Mouse (Mus musculus) MEL (cell line): ENCODE results near the gene Cnih1. TPM values are rescaled to one million over a fixed set of nuclear protein-coding genes. Genes with fewer than 3 reads are reported as not detected.

Experiments used
- DNase-seq: peaks from one replicate; pipeline ENCODE4 v3.0.0; 2011; ENCODE audit warnings: low read depth, low spot score
- H3K27ac ChIP-seq: 2 replicates; pipeline ENCODE4 v1.5.1; 2012; ENCODE audit warnings: low read depth, mild to moderate bottlenecking, control low read depth, low read length, moderate library complexity; ENCODE audit not compliant: control insufficient read depth
- H3K27me3 ChIP-seq, 2 experiments: fragments of 150-350 bp in 1 of 2; sonication (generic) in 1 of 2; 2 replicates each; pipeline ENCODE4 v1.6.1; 2012; ENCODE audit warnings: low read length in 2 of 2, mild to moderate bottlenecking in 2 of 2, improper control_type of control experiment in 1 of 2, moderate library complexity in 1 of 2; ENCODE audit not compliant: insufficient read depth in 2 of 2, control insufficient read depth in 1 of 2
- H3K36me3 ChIP-seq, 2 experiments: 2 replicates each; pipeline ENCODE4 v1.6.1; 2012 to 2014; ENCODE audit warnings: low read length in 2 of 2, improper control_type of control experiment in 1 of 2, inconsistent platforms in 1 of 2, mild to moderate bottlenecking in 1 of 2; ENCODE audit not compliant: insufficient read depth in 2 of 2, control insufficient read depth in 1 of 2
- H3K4me1 ChIP-seq, 2 experiments: fragments of 150-350 bp in 1 of 2; sonication (generic) in 1 of 2; 2 replicates each; pipeline ENCODE4 v1.6.1; 2012; ENCODE audit warnings: low read length in 2 of 2, improper control_type of control experiment in 1 of 2, mild to moderate bottlenecking in 1 of 2; ENCODE audit not compliant: insufficient read depth in 2 of 2, control insufficient read depth in 1 of 2
- H3K4me3 ChIP-seq, 2 experiments: fragments of 150-350 bp in 1 of 2; sonication (generic) in 1 of 2; 2 replicates each; pipeline ENCODE4 v1.5.1; 2012; ENCODE audit warnings: low read depth in 2 of 2, low read length in 2 of 2, mild to moderate bottlenecking in 2 of 2, moderate library complexity in 2 of 2, control low read depth in 1 of 2, improper control_type of control experiment in 1 of 2; ENCODE audit not compliant: control insufficient read depth in 1 of 2, insufficient read depth in 1 of 2
- H3K79me2 ChIP-seq: 2 replicates; pipeline ENCODE4 v1.6.1; 2012; ENCODE audit warnings: mild to moderate bottlenecking, low read length, moderate library complexity; ENCODE audit not compliant: control insufficient read depth, poor library complexity, insufficient read depth
- H3K9ac ChIP-seq: 2 replicates; pipeline ENCODE4 v1.6.1; 2012; ENCODE audit warnings: low read depth, mild to moderate bottlenecking, control low read depth, low read length, moderate library complexity; ENCODE audit not compliant: control insufficient read depth, poor library complexity, severe bottlenecking
- H3K9me3 ChIP-seq: fragments of 150-350 bp; sonication (generic); replicated peaks from 2 replicates; pipeline ENCODE4 v1.6.1; 2012; ENCODE audit warnings: mild to moderate bottlenecking, low read length, improper control_type of control experiment, moderate library complexity; ENCODE audit not compliant: insufficient read depth
- BHLHE40 ChIP-seq: IDR thresholded peaks from 2 replicates; pipeline ENCODE4 v1.6.1; 2012; ENCODE audit warnings: low read depth, mild to moderate bottlenecking, inconsistent platforms, low read length, improper control_type of control experiment, borderline replicate concordance
- CTCF ChIP-seq, 3 experiments: IDR thresholded peaks in 2 of 3; conservative IDR thresholded peaks in 1 of 3; 2 replicates each; pipeline ENCODE4 v1.5.1; 2011 to 2012; ENCODE audit warnings: low read length in 3 of 3, low read depth in 2 of 3, mild to moderate bottlenecking in 2 of 3, improper control_type of control experiment in 1 of 3, inconsistent platforms in 1 of 3, mixed read lengths in 1 of 3, moderate library complexity in 1 of 3; ENCODE audit not compliant: control insufficient read depth in 1 of 3, insufficient read depth in 1 of 3, poor library complexity in 1 of 3, severe bottlenecking in 1 of 3
- E2F4 ChIP-seq: IDR thresholded peaks from 2 replicates; pipeline ENCODE4 v1.6.1; 2011; ENCODE audit warnings: low read depth, low read length, improper control_type of control experiment, borderline replicate concordance
- ELF1 ChIP-seq: IDR thresholded peaks from 2 replicates; pipeline ENCODE4 v1.6.1; 2014; ENCODE audit warnings: low read depth, mild to moderate bottlenecking, inconsistent platforms, low read length, improper control_type of control experiment, moderate library complexity
- GABPA ChIP-seq: IDR thresholded peaks from 2 replicates; pipeline ENCODE4 v1.6.1; 2012; ENCODE audit warnings: low read depth, mild to moderate bottlenecking, inconsistent platforms, low read length, improper control_type of control experiment, moderate library complexity
- GATA1 ChIP-seq: IDR thresholded peaks from 2 replicates; pipeline ENCODE4 v1.6.1; 2011; ENCODE audit warnings: low read depth, low read length, improper control_type of control experiment
- KAT2A ChIP-seq: conservative IDR thresholded peaks from 2 replicates; pipeline ENCODE4 v1.6.1; 2012; ENCODE audit warnings: low read depth, low read length, improper control_type of control experiment, inconsistent platforms
- MYB ChIP-seq: IDR thresholded peaks from 2 replicates; pipeline ENCODE4 v1.6.1; 2011; ENCODE audit warnings: mild to moderate bottlenecking, low read depth, low read length, improper control_type of control experiment
- NRF1 ChIP-seq: IDR thresholded peaks from 2 replicates; pipeline ENCODE4 v1.6.1; 2014; ENCODE audit warnings: low read depth, mild to moderate bottlenecking, inconsistent platforms, low read length, improper control_type of control experiment, moderate library complexity; ENCODE audit not compliant: poor library complexity, insufficient read depth, severe bottlenecking
- POLR2AphosphoS5 ChIP-seq: IDR thresholded peaks from 2 replicates; pipeline ENCODE4 v1.6.1; 2012; ENCODE audit warnings: low read depth, borderline replicate concordance, mild to moderate bottlenecking, inconsistent platforms, low read length, moderate library complexity, mixed read lengths
- RAD21 ChIP-seq: IDR thresholded peaks from 2 replicates; pipeline ENCODE4 v1.6.1; 2011; ENCODE audit warnings: mild to moderate bottlenecking, low read depth, low read length, improper control_type of control experiment
- RCOR1 ChIP-seq: IDR thresholded peaks from 2 replicates; pipeline ENCODE4 v1.6.1; 2012; ENCODE audit warnings: low read depth, mild to moderate bottlenecking, inconsistent platforms, low read length, improper control_type of control experiment
- SIN3A ChIP-seq: IDR thresholded peaks from 2 replicates; pipeline ENCODE4 v1.6.1; 2012; ENCODE audit warnings: low read length, improper control_type of control experiment, inconsistent platforms
- SMC3 ChIP-seq: IDR thresholded peaks from 2 replicates; pipeline ENCODE4 v1.6.1; 2011; ENCODE audit warnings: low read depth, low read length, improper control_type of control experiment
- TAL1 ChIP-seq: IDR thresholded peaks from 2 replicates; pipeline ENCODE4 v1.6.1; 2012; ENCODE audit warnings: mild to moderate bottlenecking, inconsistent platforms, low read length, moderate library complexity, mixed read lengths
- TBP ChIP-seq: IDR thresholded peaks from 2 replicates; pipeline ENCODE4 v1.8.0; 2011; ENCODE audit warnings: low read depth, low read length, improper control_type of control experiment
- USF1 ChIP-seq: IDR thresholded peaks from 2 replicates; pipeline ENCODE4 v1.6.1; 2014; ENCODE audit warnings: low read depth, mild to moderate bottlenecking, inconsistent platforms, low read length, improper control_type of control experiment, moderate library complexity
- USF2 ChIP-seq, 2 experiments: IDR thresholded peaks; 2 replicates each; pipeline ENCODE4 v1.6.1; 2011 to 2012; ENCODE audit warnings: improper control_type of control experiment in 2 of 2, low read length in 2 of 2, borderline replicate concordance in 1 of 2, inconsistent platforms in 1 of 2, low read depth in 1 of 2, mild to moderate bottlenecking in 1 of 2; ENCODE audit not compliant: insufficient read depth in 1 of 2
- ZC3H11A ChIP-seq: IDR thresholded peaks from 2 replicates; pipeline ENCODE4 v1.6.1; 2012; ENCODE audit warnings: low read depth, mild to moderate bottlenecking, inconsistent platforms, low read length, improper control_type of control experiment
- ZKSCAN1 ChIP-seq: IDR thresholded peaks from 2 replicates; pipeline ENCODE4 v1.6.1; 2012; ENCODE audit warnings: low read depth, mild to moderate bottlenecking, inconsistent platforms, low read length, improper control_type of control experiment, moderate library complexity
- polyA plus RNA-seq, 2 experiments: library from polyadenylated mRNA; stranded (reverse) in 1 of 2; unstranded in 1 of 2; fragments of >175 nt in 1 of 2; fragments of >200 nt in 1 of 2; gene quantifications; 2 replicates each; pipeline versions ENCODE4 v1.2.1 to v1.2.4; 2012; ENCODE audit warnings: low replicate concordance in 2 of 2, low read depth in 1 of 2; ENCODE audit not compliant: insufficient read length in 2 of 2, insufficient read depth in 1 of 2, missing spikeins in 1 of 2
- total RNA-seq: library from RNA; depleted of rRNA; stranded (reverse); fragments of 300-350 nt; gene quantifications from 2 replicates; pipeline ENCODE4 v1.2.3, GENCODE M21; 2012

Cnih1 gene
- total and polyA plus RNA-seq, 3 experiments, result 50.6 to 155 TPM; not detected in 1

GRCm38 (mm10) chr14:46794157-46794556, 5.9 kb upstream of the Cnih1 start:
- TF ChIP-seq BHLHE40, result 0 out of 2 replicates have a peak, but pooled peaks have one; percentile 37
- no peak for TF ChIP-seq USF2 (IDR thresholded peaks at IDR 0.05; ENCODE audit: borderline replicate concordance in 1 of 2, insufficient read depth in 1 of 2, low read depth in 1 of 2, low read length in 2 of 2)
- no peak for TF ChIP-seq NRF1
- no peak for TF ChIP-seq KAT2A
- TF ChIP-seq, all 39 proteins: peak for 1
- peaks cover 2 to 9% of the 10 kb centered on the region in 2 experiments; a peak in 2 of 4 replicates for H3K4me1 ChIP-seq
- H3K9ac ChIP-seq, result no peak overlapping the region
- H3K27me3 ChIP-seq, result no peaks in the 10 kb centered on the region
- no peaks in the 10 kb centered on the region; a peak in 1 of 4 replicates for H3K36me3 ChIP-seq
- H3K79me2 ChIP-seq, result no peaks in the 10 kb centered on the region
- no peak overlapping the region for H3K27ac ChIP-seq
- no peak for DNase-seq
- H3K4me3 ChIP-seq, result no peak overlapping the region
- no peaks in the 10 kb centered on the region for H3K9me3 ChIP-seq

GRCm38 (mm10) chr14:46790723-46791122, 2.5 kb upstream of the Cnih1 start:
- H3K9ac ChIP-seq, result no peak overlapping the region
- H3K4me3 ChIP-seq, result no peak overlapping the region
- H3K27ac ChIP-seq, result no peak overlapping the region
- H3K27me3 ChIP-seq, result no peaks in the 10 kb centered on the region
- H3K79me2 ChIP-seq, result peaks cover 19% of the 10 kb centered on the region
- no peak for DNase-seq
- peaks cover 0 to 2% of the 10 kb centered on the region in 2 experiments; a peak in 2 of 4 replicates for H3K36me3 ChIP-seq
- H3K4me1 ChIP-seq, result peaks cover 2 to 16% of the 10 kb centered on the region in 2 experiments; a peak in 3 of 4 replicates
- no peaks in the 10 kb centered on the region for H3K9me3 ChIP-seq
- no peak for TF ChIP-seq POLR2AphosphoS5

GRCm38 (mm10) chr14:46790303-46790702, 2.1 kb upstream of the Cnih1 start:
- TF ChIP-seq TAL1 (no peak), SMC3 (peak; percentile 44), GABPA (no peak), E2F4 (no peak), RCOR1 (no peak), USF2 (IDR thresholded peaks at IDR 0.05; ENCODE audit: borderline replicate concordance in 1 of 2, insufficient read depth in 1 of 2, low read depth in 1 of 2, low read length in 2 of 2) (no peak), ELF1 (no peak), SIN3A (no peak), CTCF (IDR thresholded peaks at IDR 0.05 in 2 of 3, conservative IDR thresholded peaks at IDR 0.05 in 1 of 3; ENCODE audit: control insufficient read depth in 1 of 3, insufficient read depth in 1 of 3, low read depth in 2 of 3, low read length in 3 of 3, poor library complexity in 1 of 3, severe bottlenecking in 1 of 3) (peak; percentile 52 to 66 (median 65)), NRF1 (no peak), MYB (no peak), POLR2AphosphoS5 (no peak), RAD21 (peak; percentile 24), ZC3H11A (no peak), USF1 (no peak), TBP (no peak), ZKSCAN1 (no peak), GATA1 (peak; percentile 66; the same call in 1 of the 2 replicates)
- H3K4me3 ChIP-seq, result no peak overlapping the region
- H3K9ac ChIP-seq, result no peak overlapping the region
- no peak overlapping the region for H3K27ac ChIP-seq
- peak; percentile 78 for DNase-seq
- peaks cover 2 to 16% of the 10 kb centered on the region in 2 experiments; a peak in 3 of 4 replicates for H3K4me1 ChIP-seq
- no peaks in the 10 kb centered on the region for H3K9me3 ChIP-seq
- H3K36me3 ChIP-seq, result peaks cover 0 to 2% of the 10 kb centered on the region in 2 experiments; a peak in 2 of 4 replicates
- no peaks in the 10 kb centered on the region for H3K27me3 ChIP-seq
- peaks cover 20% of the 10 kb centered on the region for H3K79me2 ChIP-seq
